Mouse (Mus musculus) thymus, postnatal 0 days (tissue): ENCODE data around the gene Ccdc47. TPM values are rescaled to one million over a fixed set of nuclear protein-coding genes. Genes with fewer than 3 reads are reported as not detected.

Experiments
- DNase-seq: peaks from one replicate; pipeline ENCODE4 v3.0.0-alpha.2; 2015; ENCODE audit warnings: low spot score
- polyA plus RNA-seq: library from polyadenylated mRNA; unstranded; fragments of >200 nt; fragmentation: Nextera tagmentation; extraction: Ambion mirVana; gene quantifications from 2 replicates; pipeline ENCODE4 v1.2.1, GENCODE M21; 2015

Ccdc47 gene
- polyA plus RNA-seq, 1 experiment from 2014 or later, result 63.1 TPM

- no peak for DNase-seq
Observed at GRCm38 (mm10) chr11:106162237-106162636, 53.9 kb downstream of the Ccdc47 start.

- DNase-seq, result peak; percentile 77
Observed at GRCm38 (mm10) chr11:106160841-106161721, 55.1 kb downstream of the Ccdc47 start, which contains the start of the genes Gm10840 and Limd2. TSS of gene Gm10840 (plus strand) at chr11:106160850. TSS of gene Limd2 (minus strand) at chr11:106160860.

GRCm38 (mm10) chr11:106159921-106160840 is 56.0 kb downstream of the Ccdc47 start:
- peak; percentile 87 for DNase-seq

- DNase-seq, result peak; percentile 97
Observed at GRCm38 (mm10) chr11:106159216-106159920, 56.8 kb downstream of the Ccdc47 start.

GRCm38 (mm10) chr11:106158930-106159215 is 57.3 kb downstream of the Ccdc47 start:
- DNase-seq, result no peak

- DNase-seq, result peak; percentile 83
Observed at GRCm38 (mm10) chr11:106158081-106158929, 57.8 kb downstream of the Ccdc47 start.

- no peak for DNase-seq
Observed at GRCm38 (mm10) chr11:106157154-106157553, 59.0 kb downstream of the Ccdc47 start.

- no peak for DNase-seq
Observed at GRCm38 (mm10) chr11:106156257-106156656, 59.9 kb downstream of the Ccdc47 start.

- no peak for DNase-seq
Observed at GRCm38 (mm10) chr11:106155761-106156160, 60.4 kb downstream of the Ccdc47 start.

GRCm38 (mm10) chr11:106154770-106155169 is 61.4 kb downstream of the Ccdc47 start:
- DNase-seq, result no peak

- peak; percentile 34 for DNase-seq
Observed at GRCm38 (mm10) chr11:106154091-106154490, 62.1 kb downstream of the Ccdc47 start.

GRCm38 (mm10) chr11:106152132-106152531 is 64.0 kb downstream of the Ccdc47 start:
- DNase-seq, result no peak

GRCm38 (mm10) chr11:106151219-106151618 is 64.9 kb downstream of the Ccdc47 start:
- no peak for DNase-seq

Other genes starting within 250 kb of the Ccdc47 start
- gene Ace, start 248.4 kb downstream of the Ccdc47 start, polyA plus RNA-seq, result 0.88 and 1.3 TPM in 2 replicates
- not detected in 2 replicates for gene Ace3, start 221.7 kb downstream of the Ccdc47 start, polyA plus RNA-seq
- gene Kcnh6, start 208.2 kb downstream of the Ccdc47 start, polyA plus RNA-seq, result 1.5 TPM in 2 replicates
- gene Dcaf7, start 179.5 kb downstream of the Ccdc47 start, polyA plus RNA-seq, result 44.0 and 48.3 TPM in 2 replicates
- gene Taco1, start 150.3 kb downstream of the Ccdc47 start, polyA plus RNA-seq, result 10.1 and 11.5 TPM in 2 replicates
- gene Map3k3, start 131.7 kb downstream of the Ccdc47 start, polyA plus RNA-seq, result 13.6 and 16.9 TPM in 2 replicates
- gene Gm10840, start 55.5 kb downstream of the Ccdc47 start, polyA plus RNA-seq, result 0.54 and 0.78 TPM in 2 replicates
- 968 and 1,023 TPM in 2 replicates for gene Limd2, start 55.5 kb downstream of the Ccdc47 start, polyA plus RNA-seq
- 18.9 and 21.6 TPM in 2 replicates for gene Strada, start 14.2 kb downstream of the Ccdc47 start, polyA plus RNA-seq
- 58.3 and 67.8 TPM in 2 replicates for gene Ddx42, start 582 bp upstream of the Ccdc47 start, polyA plus RNA-seq
- 58.3 and 60.5 TPM in 2 replicates for gene Ftsj3, start 39.7 kb upstream of the Ccdc47 start, polyA plus RNA-seq
- gene Psmc5, start 39.8 kb upstream of the Ccdc47 start, polyA plus RNA-seq, result 260 and 266 TPM in 2 replicates
- gene Smarcd2, start 56.6 kb upstream of the Ccdc47 start, polyA plus RNA-seq, result 139 and 157 TPM in 2 replicates
- 0.40 and 0.54 TPM in 2 replicates for gene Tcam1, start 60.3 kb upstream of the Ccdc47 start, polyA plus RNA-seq
- gene Gh, start 85.5 kb upstream of the Ccdc47 start, polyA plus RNA-seq, result 0.38 and 0.75 TPM in 2 replicates
- 38.5 and 39.6 TPM in 2 replicates for gene Cd79b, start 98.4 kb upstream of the Ccdc47 start, polyA plus RNA-seq
- gene Scn4a, start 136.9 kb upstream of the Ccdc47 start, polyA plus RNA-seq, result 0.04 TPM in 1 of 2 replicates, not detected in the other
- 31.2 and 33.1 TPM in 2 replicates for gene Prr29, start 149.1 kb upstream of the Ccdc47 start, polyA plus RNA-seq
- 123 and 124 TPM in 2 replicates for gene Icam2, start 171.7 kb upstream of the Ccdc47 start, polyA plus RNA-seq